Mouse (Mus musculus): ENCODE measurements around the gene Trpm3.

DNA sequence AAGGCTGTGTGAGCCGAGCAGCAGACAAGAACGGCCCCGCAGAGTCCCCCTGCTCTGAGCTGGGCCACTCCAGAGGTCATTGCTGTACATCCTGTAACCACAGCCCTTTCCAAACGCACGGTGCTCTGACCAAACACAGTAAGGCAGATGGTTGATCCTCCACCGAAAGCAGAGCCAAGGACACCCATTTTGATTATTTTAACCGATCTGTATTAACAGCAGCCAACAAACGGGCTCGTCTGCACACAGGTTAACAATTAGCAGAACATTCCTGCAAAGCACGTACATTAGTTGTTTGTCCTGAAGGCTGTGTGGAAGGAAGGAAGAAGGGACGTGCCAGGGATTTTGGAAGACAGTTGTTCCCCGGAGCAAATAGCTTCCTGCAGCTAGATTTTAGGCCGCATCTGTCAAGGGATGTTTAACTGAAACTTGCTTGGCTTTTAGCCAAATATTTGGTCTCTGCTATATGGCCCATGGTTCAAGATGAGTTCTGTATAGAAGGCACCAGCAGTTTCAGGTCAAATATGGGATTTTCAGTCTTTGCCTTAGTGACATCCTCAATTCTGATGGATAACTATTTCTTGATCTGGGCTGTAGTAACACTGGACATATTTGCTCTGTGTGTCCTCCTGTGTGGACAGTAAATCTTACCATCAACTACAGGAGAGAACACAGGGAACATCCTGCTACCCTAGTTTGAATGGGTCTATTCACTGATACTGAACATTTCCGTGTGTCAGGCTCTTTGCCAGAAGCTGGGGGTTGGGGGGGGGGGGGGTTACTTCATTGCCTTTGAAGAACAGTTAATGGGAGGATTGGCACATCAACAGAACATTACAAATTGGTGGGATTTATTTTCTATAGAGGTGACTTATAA lies 800.2 kb downstream of the Trpm3 start:
- no peak for TF ChIP-seq CTCF (IDR thresholded peaks at IDR 0.05; ENCODE audit: extremely low read depth, insufficient read depth, insufficient read length, insufficient replicate concordance)
- no peak for TF ChIP-seq POLR2A (IDR thresholded peaks at IDR 0.05; ENCODE audit: low read depth, low read length)

Measured in spleen, adult 2 months (tissue).